Mouse (Mus musculus) erythroid progenitor cell, adult 5-6 weeks (primary cell): ENCODE measurements around the gene Igsf8. TPM values are rescaled to one million over a fixed set of nuclear protein-coding genes. Genes with fewer than 3 reads are reported as not detected.

ENCODE experiments used
- total RNA-seq, 2 experiments: library from RNA; stranded (forward) in 1 of 2; stranded (reverse) in 1 of 2; fragments of 150-400 nt in 1 of 2; fragments of 186-747, 209-891 nt in 1 of 2; gene quantifications; 2 replicates each; pipeline versions ENCODE4 v1.2.3 to v1.2.4; 2015 to 2017; ENCODE audit warnings: low replicate concordance in 2 of 2

The Igsf8 gene
- total RNA-seq, 2 experiments from 2014 or later: 3.3 to 15.1 TPM

Other genes starting within 250 kb of the Igsf8 start
- gene Vangl2, start 233.2 kb upstream of the Igsf8 start, total RNA-seq (2015; ENCODE audit: low replicate concordance): 0.84 and 1.1 TPM in 2 replicates
- gene Vangl2, start 233.2 kb upstream of the Igsf8 start, total RNA-seq (2017; ENCODE audit: low replicate concordance): 0.13 and 0.83 TPM in 2 replicates
- not detected in 2 replicates for gene Nhlh1, start 204.1 kb upstream of the Igsf8 start, total RNA-seq (2015; ENCODE audit: low replicate concordance)
- not detected in 2 replicates for gene Nhlh1, start 204.1 kb upstream of the Igsf8 start, total RNA-seq (2017; ENCODE audit: low replicate concordance)
- gene Copa, start 179.1 kb upstream of the Igsf8 start, total RNA-seq (2015; ENCODE audit: low replicate concordance): 44.9 and 67.4 TPM in 2 replicates
- 41.3 and 47.1 TPM in 2 replicates for gene Copa, start 179.1 kb upstream of the Igsf8 start, total RNA-seq (2017; ENCODE audit: low replicate concordance)
- gene Ncstn, start 178.8 kb upstream of the Igsf8 start, total RNA-seq (2015; ENCODE audit: low replicate concordance): 43.2 and 52.0 TPM in 2 replicates
- 14.7 and 16.4 TPM in 2 replicates for gene Ncstn, start 178.8 kb upstream of the Igsf8 start, total RNA-seq (2017; ENCODE audit: low replicate concordance)
- 14.7 and 15.1 TPM in 2 replicates for gene Pex19, start 134.9 kb upstream of the Igsf8 start, total RNA-seq (2015; ENCODE audit: low replicate concordance)
- gene Pex19, start 134.9 kb upstream of the Igsf8 start, total RNA-seq (2017; ENCODE audit: low replicate concordance): 15.4 and 21.5 TPM in 2 replicates
- 77.5 TPM in 2 replicates for gene Dcaf8, start 113.6 kb upstream of the Igsf8 start, total RNA-seq (2015; ENCODE audit: low replicate concordance)
- 141 and 176 TPM in 2 replicates for gene Dcaf8, start 113.6 kb upstream of the Igsf8 start, total RNA-seq (2017; ENCODE audit: low replicate concordance)
- gene Pea15a, start 54.8 kb upstream of the Igsf8 start, total RNA-seq (2015; ENCODE audit: low replicate concordance): 5.4 and 12.2 TPM in 2 replicates
- 3.3 and 6.0 TPM in 2 replicates for gene Pea15a, start 54.8 kb upstream of the Igsf8 start, total RNA-seq (2017; ENCODE audit: low replicate concordance)
- gene Casq1, start 41.8 kb upstream of the Igsf8 start, total RNA-seq (2015; ENCODE audit: low replicate concordance): not detected in 2 replicates
- not detected in 2 replicates for gene Casq1, start 41.8 kb upstream of the Igsf8 start, total RNA-seq (2017; ENCODE audit: low replicate concordance)
- not detected in 2 replicates for gene Atp1a4, start 3.2 kb upstream of the Igsf8 start, total RNA-seq (2015; ENCODE audit: low replicate concordance)
- not detected in 2 replicates for gene Atp1a4, start 3.2 kb upstream of the Igsf8 start, total RNA-seq (2017; ENCODE audit: low replicate concordance)
- not detected in 2 replicates for gene Atp1a2, start 36.4 kb downstream of the Igsf8 start, total RNA-seq (2015; ENCODE audit: low replicate concordance)
- gene Atp1a2, start 36.4 kb downstream of the Igsf8 start, total RNA-seq (2017; ENCODE audit: low replicate concordance): not detected in 2 replicates
- gene Kcnj9, start 67.7 kb downstream of the Igsf8 start, total RNA-seq (2015; ENCODE audit: low replicate concordance): not detected in 2 replicates
- gene Kcnj9, start 67.7 kb downstream of the Igsf8 start, total RNA-seq (2017; ENCODE audit: low replicate concordance): 2.5 TPM in 1 of 2 replicates, not detected in the other
- 8.8 and 13.0 TPM in 2 replicates for gene Kcnj10, start 79.6 kb downstream of the Igsf8 start, total RNA-seq (2015; ENCODE audit: low replicate concordance)
- gene Kcnj10, start 79.6 kb downstream of the Igsf8 start, total RNA-seq (2017; ENCODE audit: low replicate concordance): 1.5 and 1.9 TPM in 2 replicates
- 10.9 and 11.9 TPM in 2 replicates for gene Pigm, start 114.9 kb downstream of the Igsf8 start, total RNA-seq (2015; ENCODE audit: low replicate concordance)
- gene Pigm, start 114.9 kb downstream of the Igsf8 start, total RNA-seq (2017; ENCODE audit: low replicate concordance): 8.7 and 13.2 TPM in 2 replicates
- gene Slamf9, start 213.7 kb downstream of the Igsf8 start, total RNA-seq (2015; ENCODE audit: low replicate concordance): 1.1 TPM in 1 of 2 replicates, not detected in the other
- 0.90 and 2.7 TPM in 2 replicates for gene Slamf9, start 213.7 kb downstream of the Igsf8 start, total RNA-seq (2017; ENCODE audit: low replicate concordance)
- not detected in 2 replicates for gene Igsf9, start 220.1 kb downstream of the Igsf8 start, total RNA-seq (2015; ENCODE audit: low replicate concordance)
- 2.4 TPM in 1 of 2 replicates, not detected in the other for gene Igsf9, start 220.1 kb downstream of the Igsf8 start, total RNA-seq (2017; ENCODE audit: low replicate concordance)
- 95.6 and 112 TPM in 2 replicates for gene Tagln2, start 238.4 kb downstream of the Igsf8 start, total RNA-seq (2015; ENCODE audit: low replicate concordance)
- 21.1 and 56.0 TPM in 2 replicates for gene Tagln2, start 238.4 kb downstream of the Igsf8 start, total RNA-seq (2017; ENCODE audit: low replicate concordance)